Mouse (Mus musculus) embryonic facial prominence, embryonic 13.5 days (tissue): ENCODE data around the gene Mtx1. TPM values are rescaled to one million over a fixed set of nuclear protein-coding genes. Genes with fewer than 3 reads are reported as not detected.

Experiments used
- ATAC-seq: fragments of 200-750 bp; cut with Nextera tagmentation; 2 replicates; pipeline ENCODE4 v1.8.0; 2017; ENCODE audit warnings: low read depth; ENCODE audit not compliant: insufficient number of reproducible peaks, insufficient read depth, low FRiP score, low TSS enrichment
- H3K27ac ChIP-seq: fragments of 300-500 bp; sonication (generic); 2 replicates; pipeline ENCODE4 v1.5.1; 2015; ENCODE audit warnings: moderate library complexity, mild to moderate bottlenecking, inconsistent platforms
- H3K27me3 ChIP-seq: fragments of 300-500 bp; sonication (generic); 2 replicates; pipeline ENCODE4 v1.6.1; 2015; ENCODE audit warnings: mild to moderate bottlenecking, inconsistent platforms
- H3K36me3 ChIP-seq: fragments of 300-500 bp; sonication (generic); 2 replicates; pipeline ENCODE4 v1.6.1; 2015; ENCODE audit warnings: mild to moderate bottlenecking, inconsistent platforms
- H3K4me1 ChIP-seq: fragments of 300-500 bp; sonication (generic); 2 replicates; pipeline ENCODE4 v1.6.1; 2015; ENCODE audit warnings: inconsistent platforms
- H3K4me2 ChIP-seq: fragments of 300-500 bp; sonication (generic); 2 replicates; pipeline ENCODE4 v1.6.1; 2015; ENCODE audit warnings: moderate library complexity, mild to moderate bottlenecking, inconsistent platforms
- H3K4me3 ChIP-seq: fragments of 300-500 bp; sonication (generic); 2 replicates; pipeline ENCODE4 v1.5.1; 2015; ENCODE audit warnings: mild to moderate bottlenecking, inconsistent platforms
- H3K9ac ChIP-seq: fragments of 300-500 bp; sonication (generic); 2 replicates; pipeline ENCODE4 v1.6.1; 2015; ENCODE audit warnings: mild to moderate bottlenecking, inconsistent platforms
- H3K9me3 ChIP-seq: fragments of 300-500 bp; sonication (generic); 2 replicates; pipeline ENCODE4 v1.6.1; 2016; ENCODE audit warnings: inconsistent platforms
- WGBS: fragments of 180-500 bp; shearing (Covaris S2); methylation state at CpG from one replicate; pipeline ENCODE4 v1.1.7; 2015; ENCODE audit warnings: mixed read lengths; 5-methylcytosine and 5-hydroxymethylcytosine counted together
- polyA plus RNA-seq: library from polyadenylated mRNA; unstranded; fragments of >200 nt; fragmentation: Nextera tagmentation; extraction: Ambion mirVana; gene quantifications from 2 replicates; pipeline ENCODE4 v1.2.1, GENCODE M21; 2015

Mtx1 gene
- polyA plus RNA-seq, 1 experiment from 2014 or later, result 212 TPM

DNA sequence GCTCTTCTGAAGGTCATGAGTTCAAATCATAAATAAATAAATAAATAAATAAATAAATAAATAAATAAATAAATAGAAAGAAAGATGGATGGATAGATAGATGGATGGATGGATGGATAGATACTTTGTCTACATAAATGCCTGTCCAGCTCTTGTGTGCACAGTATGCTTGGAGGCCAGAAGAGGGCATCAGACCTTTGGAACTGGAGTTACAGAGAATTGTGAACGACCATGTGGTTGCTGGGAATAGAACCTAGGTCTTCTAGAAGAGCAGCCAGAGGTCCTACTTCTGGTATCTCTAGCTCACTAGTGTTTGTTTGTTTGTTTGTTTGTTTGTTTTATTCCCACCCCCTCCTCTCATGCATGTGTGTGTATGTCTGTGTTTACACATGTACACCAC, 33.5 kb downstream of the Mtx1 start:
- Histone ChIP-seq H3K27ac (no peak overlapping the region), H3K4me1 (peaks cover 6% of the 10 kb centered on the region), H3K36me3 (peaks cover 13% of the 10 kb centered on the region), H3K9me3 (no peaks in the 10 kb centered on the region), H3K27me3 (no peaks in the 10 kb centered on the region), H3K4me3 (no peak overlapping the region), H3K4me2 (no peak overlapping the region), H3K9ac (no peak overlapping the region)
- no peak for ATAC-seq
- WGBS, result 57% methylated on average over 1 of the region's 1 CpGs

DNA sequence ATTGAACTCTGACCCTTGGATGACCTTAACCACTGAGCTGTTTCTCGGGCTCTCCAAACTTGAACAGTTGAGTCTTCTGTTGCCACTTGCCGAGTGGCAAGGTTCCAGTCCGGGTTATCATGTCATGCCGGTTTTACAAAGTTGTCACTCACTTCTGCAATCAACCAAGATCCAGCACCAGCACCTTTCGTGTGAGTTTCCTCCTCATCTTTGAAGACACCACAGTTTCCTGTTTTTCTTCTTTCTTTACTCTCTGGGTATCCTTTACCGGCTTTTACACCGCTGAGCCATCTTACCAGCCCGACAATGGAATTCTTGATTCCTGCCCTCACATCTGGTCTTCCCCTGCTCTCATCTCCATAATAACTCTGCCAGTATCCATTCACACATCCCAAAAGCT, 36.5 kb downstream of the Mtx1 start:
- no peak for ATAC-seq
- Histone ChIP-seq H3K9me3 (no peaks in the 10 kb centered on the region), H3K4me2 (no peak overlapping the region), H3K9ac (no peak overlapping the region), H3K4me3 (no peak overlapping the region), H3K27ac (no peak overlapping the region), H3K36me3 (peaks cover 33% of the 10 kb centered on the region), H3K27me3 (no peaks in the 10 kb centered on the region), H3K4me1 (peaks cover 6% of the 10 kb centered on the region)
- 81% methylated on average over 8 of the region's 8 CpGs for WGBS

DNA sequence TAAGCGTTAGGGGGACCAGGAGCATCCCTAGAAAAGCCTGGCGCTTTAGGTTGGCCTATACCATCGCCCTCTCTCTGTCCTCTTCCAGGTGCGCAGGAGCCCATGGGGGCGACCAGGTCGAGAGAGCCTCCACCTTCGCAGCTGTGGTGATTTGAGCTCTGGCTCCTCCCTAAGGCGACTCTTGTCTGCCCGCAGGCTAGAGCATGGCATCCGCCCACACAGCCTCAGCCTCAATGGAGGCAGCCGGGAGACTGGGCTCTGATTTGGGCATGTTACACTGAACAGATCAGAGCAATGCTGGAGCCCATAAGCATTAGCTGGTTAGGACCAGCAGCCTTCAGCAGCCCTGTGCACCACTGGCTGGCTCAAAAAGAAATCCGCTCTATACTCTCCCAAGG, 38.4 kb downstream of the Mtx1 start:
- ATAC-seq, result no peak
- peaks cover 33% of the 10 kb centered on the region for H3K36me3 ChIP-seq
- 56% methylated on average over 12 of the region's 12 CpGs for WGBS
- peaks cover 26% of the 10 kb centered on the region for H3K4me1 ChIP-seq
- H3K4me3 ChIP-seq, result no peak overlapping the region
- no peak overlapping the region for H3K4me2 ChIP-seq
- H3K9ac ChIP-seq, result no peak overlapping the region
- no peaks in the 10 kb centered on the region for H3K27me3 ChIP-seq
- H3K27ac ChIP-seq, result no peak overlapping the region
- no peaks in the 10 kb centered on the region for H3K9me3 ChIP-seq

DNA sequence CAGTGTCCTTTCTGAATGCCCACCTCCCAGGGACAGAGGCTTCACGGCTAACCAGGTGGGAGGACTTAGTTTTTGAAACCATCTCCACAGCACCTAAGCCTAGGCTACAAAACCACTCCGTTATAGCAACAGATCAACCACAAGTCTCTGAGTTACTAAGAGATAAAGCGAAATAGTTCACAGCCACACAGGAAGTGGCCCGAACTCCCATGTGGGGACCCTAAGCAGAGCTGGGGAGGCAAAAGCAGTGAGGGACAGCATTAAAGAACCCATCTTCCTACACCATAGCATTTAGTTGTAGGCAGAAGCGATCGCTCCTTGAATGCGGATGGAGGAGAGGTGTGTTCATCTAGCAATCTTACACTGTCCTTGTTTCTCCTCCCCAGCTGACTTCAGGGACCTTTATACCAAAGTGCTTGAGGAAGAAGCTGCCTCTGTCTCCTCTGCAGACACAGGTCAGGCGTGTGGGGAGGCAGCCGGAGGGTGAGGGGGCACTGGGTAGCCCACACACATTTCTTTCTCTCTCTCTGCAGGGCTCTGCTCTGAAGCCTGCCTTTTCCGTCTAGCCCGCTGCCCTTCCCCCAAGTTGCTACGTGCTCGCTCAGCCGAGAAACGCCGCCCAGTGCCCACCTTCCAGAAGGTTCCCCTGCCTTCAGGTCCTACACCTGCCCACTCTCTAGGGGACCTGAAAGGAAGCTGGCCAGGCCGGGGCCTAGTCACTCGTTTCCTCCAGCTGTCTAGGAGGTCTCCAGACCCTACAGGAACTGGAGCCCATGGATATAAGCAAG, 39.0 kb downstream of the Mtx1 start:
- Histone ChIP-seq H3K4me3 (no peak overlapping the region), H3K4me1 (peaks cover 27% of the 10 kb centered on the region), H3K36me3 (peaks cover 33% of the 10 kb centered on the region), H3K9me3 (no peaks in the 10 kb centered on the region), H3K4me2 (no peak overlapping the region), H3K27ac (no peak overlapping the region), H3K27me3 (no peaks in the 10 kb centered on the region), H3K9ac (no peak overlapping the region)
- no peak for ATAC-seq
- WGBS, result 66% methylated on average over 18 of the region's 18 CpGs

DNA sequence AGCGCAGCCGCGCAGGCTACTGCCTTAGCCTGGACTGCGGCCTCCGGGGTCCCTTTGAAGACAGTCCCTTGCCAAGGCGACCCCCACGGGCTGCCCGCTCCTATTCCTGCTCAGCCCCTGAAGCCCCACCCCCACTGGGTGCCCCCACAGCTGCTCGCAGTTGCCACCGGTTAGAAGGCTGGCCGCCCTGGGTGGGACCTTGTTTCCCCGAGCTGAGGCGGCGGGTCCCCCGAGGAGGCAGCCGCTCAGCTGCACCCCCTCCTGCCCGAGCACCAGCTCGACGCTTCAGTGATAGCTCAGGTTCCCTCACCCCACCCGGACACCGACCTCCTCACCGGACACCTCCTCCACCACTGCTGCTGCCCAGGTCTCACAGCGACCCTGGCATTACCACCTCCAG, 39.7 kb downstream of the Mtx1 start:
- H3K9ac ChIP-seq, result no peak overlapping the region
- WGBS, result 39% methylated on average over 23 of the region's 23 CpGs
- no peak overlapping the region for H3K27ac ChIP-seq

DNA sequence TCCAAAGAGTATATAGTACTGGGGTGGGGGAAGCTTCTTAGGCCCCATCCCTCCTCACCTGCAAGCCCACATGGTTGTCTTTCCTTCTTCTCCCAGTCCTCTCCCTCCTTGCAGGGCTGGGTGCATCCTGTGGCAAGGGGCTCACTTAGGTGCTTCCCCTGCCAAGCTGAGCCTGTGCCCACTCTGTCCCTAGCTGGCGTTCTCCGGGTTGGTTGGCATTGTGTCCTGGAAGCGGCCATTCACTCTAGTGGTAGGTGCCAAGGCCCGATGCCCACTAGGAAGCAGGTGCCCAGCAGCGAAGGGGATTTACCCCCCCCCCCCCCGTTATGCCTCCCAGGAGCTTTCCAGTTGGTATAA, 43.0 kb downstream of the Mtx1 start:
- H3K4me1 ChIP-seq, result peaks cover 39% of the 10 kb centered on the region
- H3K36me3 ChIP-seq, result peaks cover 65% of the 10 kb centered on the region
- no peak overlapping the region for H3K27ac ChIP-seq
- ATAC-seq, result no peak
- peak overlapping the region; percentile 88 for H3K9ac ChIP-seq
- peak overlapping the region; percentile 92 for H3K4me2 ChIP-seq
- no peaks in the 10 kb centered on the region for H3K9me3 ChIP-seq
- H3K27me3 ChIP-seq, result no peaks in the 10 kb centered on the region
- WGBS, result 80% methylated on average over 6 of the region's 6 CpGs
- H3K4me3 ChIP-seq, result peak overlapping the region; percentile 69

More for the DNA sequence above, 39.7 kb downstream of the Mtx1 start:
- H3K27me3 ChIP-seq, result no peaks in the 10 kb centered on the region
- 0 out of 2 replicates have a peak, but pooled peaks have one; percentile 3 for ATAC-seq
- no peaks in the 10 kb centered on the region for H3K9me3 ChIP-seq
- H3K4me2 ChIP-seq, result no peak overlapping the region
- peaks cover 39% of the 10 kb centered on the region for H3K36me3 ChIP-seq
- H3K4me3 ChIP-seq, result no peak overlapping the region
- H3K4me1 ChIP-seq, result peaks cover 32% of the 10 kb centered on the region

DNA sequence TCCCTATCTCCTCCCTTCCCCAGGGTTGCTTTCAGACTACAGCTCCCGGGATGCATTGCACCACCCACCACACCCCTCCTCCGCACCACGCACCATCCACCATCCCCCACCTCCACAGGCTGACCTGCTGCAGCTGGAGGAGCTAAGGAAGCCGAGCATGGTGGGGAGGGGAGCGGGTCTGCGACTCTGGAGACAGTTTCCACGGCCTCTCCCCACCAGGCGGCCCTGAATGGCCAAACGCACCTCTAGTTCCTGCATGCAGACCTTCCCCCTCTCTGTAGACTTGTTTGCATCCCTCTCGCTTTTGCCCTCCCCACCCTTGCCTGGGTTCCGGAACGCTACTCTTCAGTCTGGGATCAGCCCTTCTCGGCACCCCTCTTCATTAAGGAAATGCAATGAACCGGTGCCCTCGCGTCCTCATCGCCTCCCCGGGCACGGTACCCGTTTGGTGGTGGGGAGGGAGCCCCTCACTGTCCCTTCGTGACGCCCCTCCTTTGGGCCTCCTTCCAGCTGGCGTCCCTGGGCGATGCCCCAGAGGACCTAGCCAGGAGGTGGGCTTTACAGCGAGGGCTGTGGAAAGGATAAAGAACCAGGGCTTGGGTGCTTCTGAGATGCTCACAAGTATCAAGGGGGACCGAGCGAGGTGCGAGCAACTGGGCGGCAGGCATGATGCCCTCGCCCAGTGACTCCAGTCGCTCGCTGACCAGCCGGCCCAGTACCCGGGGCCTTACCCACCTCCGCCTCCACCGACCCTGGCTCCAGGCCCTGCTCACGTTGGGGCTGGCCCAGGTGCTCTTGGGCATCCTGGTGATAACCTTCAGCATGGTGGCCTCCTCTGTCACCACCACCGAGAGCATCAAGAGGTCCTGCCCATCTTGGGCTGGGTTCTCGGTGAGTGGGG, 43.6 kb downstream of the Mtx1 start, which contains the start of gene Fam189b:
Fam189b (plus strand) TSS at position 86 of the 901 bp plus-strand sequence.
- H3K4me3 ChIP-seq, result peak within 1 kb of the TSS; percentile 69
- H3K36me3 ChIP-seq, result peaks cover 60% of the 10 kb centered on the region
- ATAC-seq, result peak; percentile 87
- H3K27ac ChIP-seq, result peak within 1 kb of the TSS; percentile 87
- peaks cover 45% of the 10 kb centered on the region for H3K4me1 ChIP-seq
- no peaks in the 10 kb centered on the region for H3K9me3 ChIP-seq
- peak within 1 kb of the TSS; percentile 92 for H3K4me2 ChIP-seq
- H3K9ac ChIP-seq, result peak within 1 kb of the TSS; percentile 88
- no peaks in the 10 kb centered on the region for H3K27me3 ChIP-seq
- WGBS, result 7% methylated on average over 39 of the region's 39 CpGs

DNA sequence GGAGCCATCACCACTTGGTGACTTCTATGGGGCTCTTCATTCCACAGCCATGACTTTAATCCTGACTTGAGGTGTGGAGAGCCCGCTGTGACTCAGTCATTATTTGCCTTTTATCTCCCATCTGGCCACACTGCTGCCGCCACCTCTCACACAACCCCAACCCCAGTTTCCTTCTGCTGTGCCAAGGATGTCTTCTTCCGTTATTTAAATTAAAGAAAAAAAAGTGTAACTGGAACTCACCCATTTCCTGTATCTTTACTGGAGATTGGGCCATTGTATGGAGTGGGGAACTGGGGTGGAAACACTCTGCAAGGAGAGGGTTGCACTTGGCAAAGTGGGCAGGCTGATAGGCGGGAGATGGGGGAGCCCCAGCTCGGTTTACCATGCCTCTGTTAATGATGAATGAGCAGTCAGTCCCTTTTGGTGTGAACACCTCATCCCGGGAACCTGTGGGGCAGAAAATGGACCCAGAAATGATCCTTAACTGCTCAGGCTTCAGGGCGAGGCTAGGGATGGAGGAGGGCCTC, 44.3 kb downstream of the Mtx1 start:
- peak overlapping the region; percentile 87; the same call in 1 of the 2 replicates for H3K27ac ChIP-seq
- peaks cover 47% of the 10 kb centered on the region for H3K4me1 ChIP-seq
- peak overlapping the region; percentile 88 for H3K9ac ChIP-seq
- H3K9me3 ChIP-seq, result no peaks in the 10 kb centered on the region
- ATAC-seq, result no peak
- peak overlapping the region; percentile 69 for H3K4me3 ChIP-seq
- H3K36me3 ChIP-seq, result peaks cover 52% of the 10 kb centered on the region
- WGBS, result 48% methylated on average over 7 of the region's 7 CpGs
- H3K4me2 ChIP-seq, result peak overlapping the region; percentile 92
- no peaks in the 10 kb centered on the region for H3K27me3 ChIP-seq

DNA sequence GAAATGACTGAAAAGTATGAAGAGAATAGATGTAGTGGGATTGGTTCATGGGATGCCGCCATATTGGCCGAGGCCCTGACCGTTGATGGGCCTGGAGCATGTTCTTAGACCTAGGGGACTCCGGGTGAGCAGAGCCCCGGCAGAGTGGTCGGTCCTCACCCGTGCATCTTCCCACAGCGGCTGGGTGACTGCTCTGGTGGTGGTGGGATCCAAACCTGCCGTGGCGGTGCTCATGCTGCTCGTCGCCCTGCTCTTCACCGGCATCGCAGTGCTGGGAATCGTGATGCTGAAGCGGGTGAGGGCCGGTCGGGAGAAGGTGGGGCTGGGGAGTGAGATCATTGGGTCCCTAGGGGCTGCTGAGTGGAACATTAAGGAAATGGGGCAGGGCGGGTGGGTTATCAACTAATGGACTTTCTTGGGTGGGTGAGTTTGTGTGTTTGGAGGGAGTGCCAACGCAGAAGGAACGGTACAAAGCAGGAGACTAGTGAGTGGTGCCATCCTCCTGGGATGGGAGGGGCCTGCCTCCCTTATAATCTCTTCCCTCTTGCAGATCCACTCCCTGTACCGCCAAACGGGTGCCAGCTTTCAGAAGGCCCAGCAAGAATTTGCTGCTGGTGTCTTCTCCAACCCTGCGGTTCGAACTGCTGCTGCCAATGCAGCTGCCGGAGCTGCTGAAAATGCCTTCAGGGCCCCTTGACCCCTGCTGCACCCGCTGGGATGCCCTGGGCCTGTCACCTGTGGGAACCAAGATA, 45.0 kb downstream of the Mtx1 start:
- Histone ChIP-seq H3K27ac (0 out of 2 replicates have a peak overlapping the region, but pooled peaks have one; percentile 2), H3K36me3 (peaks cover 46% of the 10 kb centered on the region), H3K27me3 (no peaks in the 10 kb centered on the region), H3K9me3 (no peaks in the 10 kb centered on the region), H3K9ac (no peak overlapping the region), H3K4me2 (no peak overlapping the region), H3K4me3 (no peak overlapping the region), H3K4me1 (peaks cover 45% of the 10 kb centered on the region)
- 92% methylated on average over 27 of the region's 27 CpGs for WGBS
- ATAC-seq, result no peak

DNA sequence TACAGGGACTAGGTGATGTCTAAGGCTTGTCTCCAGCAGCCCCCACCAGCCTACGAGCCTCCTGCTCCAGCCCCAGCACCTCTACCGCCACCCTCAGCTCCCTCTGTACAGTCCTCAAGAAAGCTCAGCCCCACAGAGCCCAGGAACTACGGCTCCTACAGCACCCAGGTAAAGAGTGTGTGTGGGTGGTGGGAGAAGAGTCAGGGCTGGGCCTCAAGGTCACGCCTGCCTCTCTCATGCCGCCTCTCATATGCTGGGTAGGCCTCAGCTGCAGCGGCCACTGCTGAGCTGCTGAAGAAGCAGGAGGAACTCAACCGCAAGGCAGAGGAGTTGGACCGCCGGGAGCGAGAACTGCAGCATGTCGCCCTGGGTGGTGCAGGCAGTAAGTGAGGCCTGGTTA, 47.8 kb downstream of the Mtx1 start:
- 91% methylated on average over 11 of the region's 11 CpGs for WGBS
- Histone ChIP-seq H3K4me1 (peaks cover 32% of the 10 kb centered on the region), H3K27me3 (no peaks in the 10 kb centered on the region), H3K36me3 (peaks cover 65% of the 10 kb centered on the region), H3K9ac (peak overlapping the region; percentile 91), H3K4me3 (no peak overlapping the region), H3K9me3 (no peaks in the 10 kb centered on the region), H3K27ac (no peak overlapping the region), H3K4me2 (peak overlapping the region; percentile 83)
- ATAC-seq, result no peak

DNA sequence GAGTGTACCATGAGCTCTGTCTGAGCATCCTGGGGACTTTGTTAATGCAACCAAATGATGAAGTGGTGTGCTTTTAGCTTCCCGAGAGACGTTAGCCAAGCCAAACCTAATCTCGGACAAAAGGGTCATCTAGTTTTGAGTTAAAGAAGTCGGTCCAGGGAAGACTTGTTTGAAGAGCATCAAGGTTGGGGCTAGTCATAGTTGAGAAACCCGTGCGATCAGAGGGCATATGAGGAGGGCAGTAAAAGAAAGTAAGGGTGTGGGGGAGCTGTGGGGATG, 48.8 kb downstream of the Mtx1 start:
- Histone ChIP-seq H3K27ac (peak overlapping the region; percentile 84), H3K4me2 (peak overlapping the region; percentile 83), H3K27me3 (no peaks in the 10 kb centered on the region), H3K4me1 (peaks cover 25% of the 10 kb centered on the region), H3K36me3 (peaks cover 75% of the 10 kb centered on the region), H3K4me3 (peak overlapping the region; percentile 76), H3K9ac (peak overlapping the region; percentile 91), H3K9me3 (no peaks in the 10 kb centered on the region)
- ATAC-seq, result no peak
- 8% methylated on average over 6 of the region's 6 CpGs for WGBS
